Mouse (Mus musculus) limb, embryonic 13.5 days (tissue): ENCODE data around the gene Aaed1. TPM values are rescaled to one million over a fixed set of nuclear protein-coding genes. Genes with fewer than 3 reads are reported as not detected.
A peak's percentile ranks its signal among the peaks of the same experiment; 100 is the strongest.

Source experiments
- ATAC-seq: fragments of 200-750 bp; cut with Nextera tagmentation; 2 replicates; pipeline ENCODE4 v1.8.0; 2017; ENCODE audit warnings: low read depth, moderate number of reproducible peaks, moderate TSS enrichment; ENCODE audit not compliant: low FRiP score
- H3K27ac ChIP-seq: fragments of 300-500 bp; sonication (generic); 2 replicates; pipeline ENCODE4 v1.5.1; 2015; ENCODE audit warnings: inconsistent platforms, mild to moderate bottlenecking, moderate library complexity
- H3K27me3 ChIP-seq: fragments of 300-500 bp; sonication (generic); 2 replicates; pipeline ENCODE4 v1.6.1; 2015; ENCODE audit warnings: mild to moderate bottlenecking, inconsistent platforms
- H3K36me3 ChIP-seq: fragments of 300-500 bp; sonication (generic); 2 replicates; pipeline ENCODE4 v1.6.1; 2015; ENCODE audit warnings: inconsistent platforms, mild to moderate bottlenecking, moderate library complexity
- H3K4me1 ChIP-seq: fragments of 300-500 bp; sonication (generic); 2 replicates; pipeline ENCODE4 v1.6.1; 2015; ENCODE audit warnings: inconsistent platforms
- H3K4me2 ChIP-seq: fragments of 300-500 bp; sonication (generic); replicated peaks from 2 replicates; pipeline ENCODE4 v1.6.1; 2015; ENCODE audit warnings: inconsistent platforms, mild to moderate bottlenecking, moderate library complexity
- H3K4me3 ChIP-seq: fragments of 300-500 bp; sonication (generic); 2 replicates; pipeline ENCODE4 v1.5.1; 2015; ENCODE audit warnings: moderate library complexity, mild to moderate bottlenecking, inconsistent platforms
- H3K9ac ChIP-seq: fragments of 300-500 bp; sonication (generic); 2 replicates; pipeline ENCODE4 v1.6.1; 2015; ENCODE audit warnings: mild to moderate bottlenecking, inconsistent platforms
- H3K9me3 ChIP-seq: fragments of 300-500 bp; sonication (generic); 2 replicates; pipeline ENCODE4 v1.6.1; 2016; ENCODE audit warnings: inconsistent platforms
- WGBS: fragments of 180-500 bp; shearing (Covaris S2); methylation state at CpG from one replicate; pipeline ENCODE4 v1.1.7; 2015; 5-methylcytosine and 5-hydroxymethylcytosine counted together
- polyA plus RNA-seq: library from polyadenylated mRNA; unstranded; fragments of >200 nt; fragmentation: Nextera tagmentation; extraction: Ambion mirVana; gene quantifications from 2 replicates; pipeline ENCODE4 v1.2.1, GENCODE M21; 2015

The Aaed1 gene
- polyA plus RNA-seq, 1 experiment from 2014 or later, result 41.4 TPM

DNA sequence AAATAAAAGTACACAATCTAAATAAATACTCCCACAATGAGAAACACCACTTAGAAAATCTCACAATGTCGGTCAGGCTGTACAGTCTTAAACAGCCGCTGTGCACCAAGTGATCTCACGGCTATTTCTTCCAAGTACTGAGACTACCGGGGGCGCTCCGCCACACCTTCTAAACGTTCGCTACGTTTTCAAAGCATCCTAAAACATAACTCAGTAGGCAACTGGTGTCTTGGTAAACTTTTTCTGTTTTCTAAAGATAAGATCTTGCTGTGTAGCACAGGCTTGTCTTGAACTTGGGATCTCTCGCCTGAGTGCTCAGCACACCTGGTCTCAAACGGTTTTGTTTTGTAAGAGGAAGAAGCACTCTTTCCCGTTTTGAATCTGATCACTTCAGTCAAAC, 66.4 kb downstream of the Aaed1 start:
- Histone ChIP-seq H3K4me3 (no peak overlapping the region), H3K4me1 (peaks cover 13% of the 10 kb centered on the region; the same call in 1 of the 2 replicates), H3K9me3 (no peaks in the 10 kb centered on the region), H3K27me3 (no peaks in the 10 kb centered on the region), H3K27ac (no peak overlapping the region), H3K9ac (no peak overlapping the region), H3K36me3 (no peaks in the 10 kb centered on the region; the same call in 1 of the 2 replicates), H3K4me2 (no peak overlapping the region)
- 88% methylated on average over 12 of the region's 12 CpGs for WGBS
- ATAC-seq, result no peak

DNA sequence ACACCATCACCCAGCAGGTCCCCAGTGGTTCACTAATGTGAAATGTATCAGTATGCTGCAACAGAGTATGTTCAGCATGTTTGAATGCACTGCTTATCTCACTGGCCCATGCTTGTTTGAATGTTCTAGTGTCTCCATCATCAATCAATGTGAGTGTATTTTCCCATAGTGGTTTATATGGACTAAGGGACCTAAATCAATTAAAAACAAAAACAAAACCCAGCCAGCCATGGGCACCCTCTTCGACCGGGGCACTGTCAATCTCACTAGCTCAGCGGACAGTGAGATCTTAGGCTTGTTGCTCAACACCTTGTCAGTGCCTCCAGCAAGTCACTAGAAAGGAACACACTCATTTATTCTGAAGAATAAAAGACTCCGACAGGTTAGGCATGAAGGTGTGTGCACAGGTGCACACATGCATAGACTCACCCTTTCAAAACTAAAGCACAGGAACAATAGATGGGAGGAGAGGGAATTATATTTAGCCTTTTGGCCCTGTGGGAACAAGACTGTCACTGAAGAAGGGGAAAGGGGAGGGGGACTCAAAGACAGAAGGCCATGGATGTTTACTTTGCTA, 67.7 kb downstream of the Aaed1 start:
- ATAC-seq, result no peak
- Histone ChIP-seq H3K4me1 (peaks cover 18% of the 10 kb centered on the region), H3K27ac (no peak overlapping the region), H3K9ac (no peak overlapping the region), H3K27me3 (no peaks in the 10 kb centered on the region), H3K4me2 (no peak overlapping the region), H3K4me3 (no peak overlapping the region), H3K9me3 (no peaks in the 10 kb centered on the region), H3K36me3 (no peaks in the 10 kb centered on the region; the same call in 1 of the 2 replicates)
- 90% methylated on average over 4 of the region's 4 CpGs for WGBS

DNA sequence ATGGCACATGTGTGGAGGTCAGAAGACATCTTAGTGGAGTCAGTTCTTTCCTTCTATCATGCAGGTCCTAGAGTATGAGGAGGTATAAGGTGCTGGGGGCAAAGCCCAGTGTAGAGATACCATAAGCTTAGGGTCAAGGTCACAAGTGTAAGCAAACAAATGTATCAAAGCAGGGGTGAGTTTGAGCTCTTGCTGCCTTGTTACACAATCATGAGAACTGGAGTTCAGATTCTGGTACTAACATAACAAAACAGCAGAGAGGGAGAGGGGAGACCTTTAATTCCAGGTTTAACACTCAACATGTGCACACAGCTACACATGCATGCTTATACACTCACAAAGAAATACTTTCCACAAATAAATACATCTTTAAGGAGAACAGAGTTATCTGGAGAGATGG, 69.8 kb downstream of the Aaed1 start:
- no peaks in the 10 kb centered on the region for H3K27me3 ChIP-seq
- no peak overlapping the region for H3K9ac ChIP-seq
- no peaks in the 10 kb centered on the region; the same call in none of the 2 replicates for H3K36me3 ChIP-seq
- no peak overlapping the region for H3K4me2 ChIP-seq
- no peak overlapping the region for H3K4me3 ChIP-seq
- no peak overlapping the region for H3K27ac ChIP-seq
- peaks cover 4% of the 10 kb centered on the region for H3K4me1 ChIP-seq
- ATAC-seq, result no peak
- no peaks in the 10 kb centered on the region for H3K9me3 ChIP-seq

DNA sequence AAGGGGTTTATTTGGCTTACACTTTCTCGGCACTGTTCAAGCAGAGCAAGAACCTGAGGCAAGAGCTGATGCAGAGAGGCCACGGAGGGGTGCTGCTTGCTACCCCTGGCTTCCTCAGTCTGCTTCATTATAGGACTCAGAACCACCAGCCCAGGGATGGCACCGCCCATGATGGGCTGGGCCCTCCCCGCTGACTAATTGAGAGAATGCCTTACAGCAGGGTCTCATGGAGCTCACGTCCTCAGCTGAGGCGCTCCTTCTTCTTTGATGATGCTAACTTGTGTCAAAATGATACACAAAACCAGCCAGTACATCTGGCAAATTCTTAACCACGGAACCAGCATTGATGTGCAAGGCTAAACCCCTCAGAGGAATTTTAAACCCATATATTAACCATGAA, 71.9 kb downstream of the Aaed1 start:
- H3K4me3 ChIP-seq, result no peak overlapping the region
- no peaks in the 10 kb centered on the region; the same call in none of the 2 replicates for H3K36me3 ChIP-seq
- H3K4me1 ChIP-seq, result peaks cover 17% of the 10 kb centered on the region
- H3K27ac ChIP-seq, result no peak overlapping the region
- no peak overlapping the region for H3K4me2 ChIP-seq
- H3K27me3 ChIP-seq, result no peaks in the 10 kb centered on the region
- ATAC-seq, result no peak
- no peak overlapping the region for H3K9ac ChIP-seq
- WGBS, result 55% methylated on average over 7 of the region's 7 CpGs
- H3K9me3 ChIP-seq, result no peaks in the 10 kb centered on the region

DNA sequence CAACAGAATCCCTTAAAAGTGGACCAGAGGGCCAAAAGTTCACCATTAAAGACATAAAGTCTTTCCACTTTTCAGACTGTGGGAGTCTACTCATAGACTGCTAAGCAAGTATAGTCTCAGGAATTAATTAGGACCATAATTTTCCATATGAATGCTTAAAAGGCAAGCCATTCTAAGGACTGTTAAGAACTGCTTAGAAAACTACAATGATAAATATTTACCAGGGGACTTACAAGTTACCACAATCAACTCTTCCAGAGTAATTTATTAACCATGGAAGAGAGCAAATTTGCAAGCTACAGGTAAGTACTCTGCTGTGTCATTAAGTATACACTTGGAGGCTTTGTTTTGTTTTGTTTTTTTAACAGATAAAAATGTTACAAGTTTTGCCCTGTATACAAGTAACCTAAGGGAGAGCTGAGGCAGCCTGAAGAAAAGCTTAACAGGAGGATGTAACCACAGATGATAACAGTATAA, 74.8 kb downstream of the Aaed1 start:
- H3K9me3 ChIP-seq, result no peaks in the 10 kb centered on the region
- H3K36me3 ChIP-seq, result no peaks in the 10 kb centered on the region; the same call in none of the 2 replicates
- H3K27me3 ChIP-seq, result no peaks in the 10 kb centered on the region
- no peak for ATAC-seq
- no peak overlapping the region for H3K9ac ChIP-seq
- H3K4me3 ChIP-seq, result no peak overlapping the region
- H3K27ac ChIP-seq, result no peak overlapping the region
- H3K4me2 ChIP-seq, result no peak overlapping the region
- H3K4me1 ChIP-seq, result peaks cover 36% of the 10 kb centered on the region

DNA sequence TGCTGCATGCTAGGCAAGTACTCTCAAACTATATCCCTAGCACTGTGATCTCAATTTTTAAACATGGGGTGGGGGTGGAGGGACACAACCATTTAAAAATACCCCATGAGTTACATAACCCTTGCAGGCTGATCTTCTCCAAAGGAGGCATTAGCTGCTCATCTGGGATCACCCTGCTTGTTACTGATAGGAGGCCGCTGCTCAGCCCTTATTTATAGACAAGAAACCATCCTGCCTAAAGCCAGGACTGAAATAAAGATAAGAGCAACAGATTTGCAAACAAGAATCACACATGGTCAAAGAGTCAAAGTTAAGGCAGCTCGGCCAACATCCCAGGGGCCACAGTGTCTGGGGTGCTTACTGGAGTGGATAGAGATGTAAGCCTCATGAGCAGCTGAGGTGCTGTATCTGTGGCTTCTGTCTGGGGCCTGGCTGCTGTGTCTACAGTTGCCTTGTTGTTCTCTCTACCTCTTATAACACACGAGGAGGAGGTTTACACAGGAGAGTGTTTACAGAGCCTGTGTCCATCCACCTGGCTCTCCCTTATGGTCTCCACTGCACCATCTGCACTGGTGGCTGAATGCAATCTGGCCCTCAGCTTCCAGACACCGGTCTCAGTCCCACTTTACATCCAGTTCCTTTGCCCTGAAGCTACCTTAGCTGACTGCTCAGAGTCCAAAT, 75.4 kb downstream of the Aaed1 start:
- no peaks in the 10 kb centered on the region for H3K27me3 ChIP-seq
- no peak overlapping the region for H3K27ac ChIP-seq
- H3K9me3 ChIP-seq, result no peaks in the 10 kb centered on the region
- H3K9ac ChIP-seq, result no peak overlapping the region
- 49% methylated on average over 4 of the region's 4 CpGs for WGBS
- no peak overlapping the region for H3K4me3 ChIP-seq
- H3K36me3 ChIP-seq, result no peaks in the 10 kb centered on the region; the same call in 1 of the 2 replicates
- H3K4me1 ChIP-seq, result peaks cover 36% of the 10 kb centered on the region
- no peak; the same call in 1 of the 2 replicates for ATAC-seq
- no peak overlapping the region for H3K4me2 ChIP-seq

DNA sequence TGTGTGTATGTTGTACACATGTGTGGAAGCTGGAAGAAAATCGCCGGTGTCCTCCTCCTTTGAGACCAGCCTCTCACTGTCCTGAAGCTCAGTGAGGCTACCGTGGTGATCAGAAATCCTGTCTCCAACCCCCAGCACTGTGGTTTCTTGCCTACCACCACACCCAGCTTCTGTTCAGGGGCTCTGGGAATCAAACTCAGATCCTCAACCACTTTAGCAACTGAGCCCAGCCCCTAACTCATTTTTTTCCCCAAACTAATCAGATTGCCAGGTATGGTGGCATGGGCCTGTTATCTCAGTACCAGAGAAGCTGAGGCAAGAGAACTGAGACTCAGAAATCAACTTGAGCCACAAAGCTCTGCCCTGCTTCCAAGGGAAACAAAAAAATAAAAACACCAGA, 76.7 kb downstream of the Aaed1 start:
- Histone ChIP-seq H3K4me1 (peaks cover 36% of the 10 kb centered on the region), H3K4me2 (peak overlapping the region; percentile 23; the same call in 1 of the 2 replicates), H3K27me3 (no peaks in the 10 kb centered on the region), H3K9me3 (no peaks in the 10 kb centered on the region), H3K4me3 (no peak overlapping the region), H3K27ac (peak overlapping the region; percentile 29; the same call in 1 of the 2 replicates), H3K9ac (no peak overlapping the region), H3K36me3 (no peaks in the 10 kb centered on the region; the same call in 1 of the 2 replicates)
- peak; percentile 7; the same call in 1 of the 2 replicates for ATAC-seq
- 30% methylated on average over 3 of the region's 3 CpGs for WGBS

DNA sequence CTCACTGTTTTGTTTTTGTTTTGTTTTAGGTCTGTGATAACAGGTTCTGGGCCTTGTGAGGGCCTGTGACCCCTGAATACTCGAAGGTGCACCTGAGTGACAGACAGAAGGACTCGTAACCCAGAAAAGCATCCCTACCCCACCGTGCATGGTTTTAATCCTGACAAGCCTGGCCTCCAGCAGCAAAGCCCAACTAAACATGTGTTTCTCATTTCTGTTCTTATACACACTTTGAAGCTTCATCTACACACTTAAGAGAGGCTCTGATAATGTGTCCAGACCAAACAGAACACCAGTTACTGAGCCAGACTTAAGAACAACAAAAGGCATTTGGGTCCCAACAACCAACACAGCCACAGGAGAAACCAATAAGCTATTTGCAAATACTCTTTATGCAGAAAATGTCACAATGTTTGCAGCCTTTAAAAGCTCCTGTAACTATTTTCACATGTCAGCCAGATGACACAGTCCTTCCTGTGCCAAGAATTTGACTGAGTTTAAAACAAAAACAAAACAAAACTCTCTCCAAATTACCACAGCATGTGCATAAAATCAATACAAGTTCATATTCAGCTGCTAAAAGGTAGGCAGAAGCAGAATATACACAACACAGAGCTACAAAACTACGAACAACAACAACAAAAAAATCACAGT, 77.3 kb downstream of the Aaed1 start:
- H3K9me3 ChIP-seq, result no peaks in the 10 kb centered on the region
- no peaks in the 10 kb centered on the region; the same call in 1 of the 2 replicates for H3K36me3 ChIP-seq
- H3K27me3 ChIP-seq, result no peaks in the 10 kb centered on the region
- peak overlapping the region; percentile 29; the same call in 1 of the 2 replicates for H3K27ac ChIP-seq
- peak; percentile 60; the same call in 1 of the 2 replicates for ATAC-seq
- no peak overlapping the region for H3K9ac ChIP-seq
- H3K4me1 ChIP-seq, result peaks cover 32% of the 10 kb centered on the region
- no peak overlapping the region for H3K4me3 ChIP-seq
- peak overlapping the region; percentile 23; the same call in 1 of the 2 replicates for H3K4me2 ChIP-seq
- 24% methylated on average over 4 of the region's 4 CpGs for WGBS

DNA sequence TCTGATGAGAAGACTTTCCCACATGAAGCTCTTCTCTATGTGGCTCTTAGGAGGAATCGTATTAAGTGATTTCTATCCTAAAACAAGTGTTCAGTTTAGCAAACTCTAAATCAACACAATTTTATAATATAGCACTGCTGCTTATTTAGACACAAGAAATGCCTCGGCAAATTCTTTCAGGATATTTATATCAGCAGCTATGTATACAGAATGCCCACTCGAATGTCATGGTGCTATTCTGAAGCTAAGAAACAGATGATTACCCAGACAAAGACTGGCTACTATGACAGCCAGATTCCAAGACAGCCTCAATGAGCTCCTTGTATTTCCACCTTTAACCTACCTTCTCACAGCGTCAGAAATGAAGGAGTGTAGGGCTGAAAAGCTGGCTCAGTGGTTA, 79.4 kb downstream of the Aaed1 start:
- no peak overlapping the region for H3K9ac ChIP-seq
- no peaks in the 10 kb centered on the region for H3K27me3 ChIP-seq
- H3K4me1 ChIP-seq, result peaks cover 32% of the 10 kb centered on the region
- 83% methylated on average over 4 of the region's 4 CpGs for WGBS
- no peak overlapping the region for H3K4me3 ChIP-seq
- no peak overlapping the region for H3K4me2 ChIP-seq
- no peaks in the 10 kb centered on the region for H3K36me3 ChIP-seq
- no peak overlapping the region for H3K27ac ChIP-seq
- no peaks in the 10 kb centered on the region for H3K9me3 ChIP-seq
- ATAC-seq, result no peak

DNA sequence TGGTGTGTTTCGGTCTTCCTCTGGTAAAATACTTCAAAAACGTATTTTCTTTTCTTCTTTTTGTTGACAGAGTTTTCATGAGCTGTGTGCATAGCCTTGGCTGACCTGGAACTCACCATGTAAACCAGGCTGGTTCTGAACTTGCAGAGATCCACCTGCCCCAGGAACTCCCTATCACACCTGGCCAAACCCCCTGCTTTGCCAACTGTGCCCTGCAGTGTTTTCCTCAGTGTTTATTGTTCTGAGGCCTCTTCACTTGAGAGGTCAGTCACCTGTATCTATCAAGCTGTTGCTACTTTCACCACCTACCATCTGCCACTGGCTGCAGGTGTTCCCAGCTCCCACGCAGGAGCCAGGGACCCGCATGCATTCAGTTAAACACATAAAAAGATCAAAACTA, 85.8 kb downstream of the Aaed1 start:
- no peak overlapping the region for H3K4me2 ChIP-seq
- no peaks in the 10 kb centered on the region for H3K4me1 ChIP-seq
- WGBS, result 88% methylated on average over 4 of the region's 4 CpGs
- no peak for ATAC-seq
- no peaks in the 10 kb centered on the region for H3K27me3 ChIP-seq
- H3K4me3 ChIP-seq, result no peak overlapping the region
- H3K9ac ChIP-seq, result no peak overlapping the region
- no peaks in the 10 kb centered on the region for H3K9me3 ChIP-seq
- peaks cover 10% of the 10 kb centered on the region for H3K36me3 ChIP-seq
- H3K27ac ChIP-seq, result no peak overlapping the region

DNA sequence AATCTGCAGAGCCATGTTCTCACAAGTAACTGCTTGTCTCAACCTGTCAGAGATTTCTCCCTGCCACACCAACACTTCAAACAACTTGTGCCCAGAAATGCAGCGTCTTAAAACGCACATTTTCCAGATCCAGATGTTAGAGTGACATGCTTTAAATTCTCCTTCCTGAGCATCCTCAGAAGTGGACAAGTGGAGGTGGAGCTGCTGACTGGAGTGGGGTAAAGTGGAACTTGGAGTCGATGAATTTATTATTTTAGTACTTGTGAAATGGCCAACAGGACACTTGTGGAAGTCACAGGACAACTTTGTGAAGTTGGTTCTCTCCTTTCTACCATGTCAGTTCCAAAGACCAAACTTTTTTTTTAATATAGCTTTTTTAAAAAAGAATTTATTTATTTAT, 86.8 kb downstream of the Aaed1 start:
- Histone ChIP-seq H3K27me3 (no peaks in the 10 kb centered on the region), H3K36me3 (peaks cover 10% of the 10 kb centered on the region), H3K9ac (no peak overlapping the region), H3K9me3 (no peaks in the 10 kb centered on the region), H3K27ac (no peak overlapping the region), H3K4me2 (no peak overlapping the region), H3K4me1 (no peaks in the 10 kb centered on the region), H3K4me3 (no peak overlapping the region)
- ATAC-seq, result no peak
- 65% methylated on average over 3 of the region's 3 CpGs for WGBS
